Mouse (Mus musculus): ENCODE results near the gene Parp3.

DNA sequence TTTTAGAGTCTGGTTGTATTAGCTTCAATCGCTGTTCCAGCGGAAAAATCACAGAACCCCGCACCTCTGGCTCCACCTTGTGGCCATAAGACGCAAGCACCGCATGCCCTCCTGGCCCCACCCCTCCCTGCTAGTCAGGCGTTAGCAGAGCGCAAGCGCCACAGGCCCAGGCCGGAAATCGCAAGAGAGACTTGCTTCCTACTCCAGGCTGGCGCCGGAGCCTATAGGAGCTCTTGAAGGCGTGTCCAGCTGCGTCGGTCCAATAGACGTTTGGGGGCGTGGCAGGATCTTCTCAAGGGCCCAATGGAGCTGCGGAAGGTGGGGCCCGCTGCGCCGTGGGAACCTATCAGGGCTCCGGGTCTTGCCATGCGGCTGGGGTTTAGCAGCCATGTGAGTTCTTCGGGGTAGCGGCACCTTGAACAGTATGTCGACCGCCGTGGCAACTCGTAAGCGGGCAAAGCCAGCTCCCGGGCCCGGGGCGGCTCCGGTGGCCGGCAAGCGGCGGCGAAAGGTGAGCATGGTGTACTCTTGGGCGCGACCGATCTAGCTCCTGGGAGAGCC, at the start of gene Parp3:
- TF ChIP-seq CTCF (IDR thresholded peaks at IDR 0.05; ENCODE audit: low read depth) = peak; percentile 98
- TF ChIP-seq EP300 (optimal IDR thresholded peaks at IDR 0.05) = no peak
